Mouse (Mus musculus) monocyte, adult 2 months (primary cell): ENCODE data around the gene Bach2.

Experiments
- DNase-seq, 2 experiments: peaks; one replicate each; pipeline ENCODE4 v3.0.0; 2022; ENCODE audit warnings: low spot score in 2 of 2, low read depth in 1 of 2

Gene Bach2

DNA sequence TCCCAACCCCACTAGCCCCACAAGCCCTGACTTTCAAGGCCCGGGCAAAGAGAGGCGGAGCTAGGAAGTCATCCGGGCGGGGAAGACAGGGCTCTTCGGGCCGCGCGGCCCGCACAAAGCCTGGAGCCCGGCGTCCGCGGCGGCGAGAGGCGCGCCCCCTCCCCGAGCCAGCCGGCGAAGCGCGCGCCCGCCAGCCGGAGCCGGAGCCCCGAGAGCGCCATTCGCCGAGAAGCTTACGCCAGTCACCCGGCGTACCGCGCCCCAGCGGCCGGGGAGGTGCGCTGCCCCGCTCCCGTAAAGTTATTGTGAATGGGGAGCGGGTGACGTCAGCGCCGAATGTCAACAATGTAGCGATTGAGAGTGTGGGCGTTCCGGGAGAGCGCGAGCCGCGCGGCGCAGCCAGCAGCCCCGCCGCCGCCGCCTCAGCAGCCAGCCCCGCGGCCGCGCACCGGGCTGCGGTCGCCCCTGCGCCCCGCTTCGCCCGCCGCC is at the start of gene Bach2:
Gene Bach2, plus strand, starts transcription at position 439 of the 489 bp plus-strand sequence.
- DNase-seq = peak in 1 of 2 experiments; percentile 77

GRCm38 (mm10) chr4:32189416-32190036 is 49.1 kb upstream of the Bach2 start:
- no peak for DNase-seq

DNA sequence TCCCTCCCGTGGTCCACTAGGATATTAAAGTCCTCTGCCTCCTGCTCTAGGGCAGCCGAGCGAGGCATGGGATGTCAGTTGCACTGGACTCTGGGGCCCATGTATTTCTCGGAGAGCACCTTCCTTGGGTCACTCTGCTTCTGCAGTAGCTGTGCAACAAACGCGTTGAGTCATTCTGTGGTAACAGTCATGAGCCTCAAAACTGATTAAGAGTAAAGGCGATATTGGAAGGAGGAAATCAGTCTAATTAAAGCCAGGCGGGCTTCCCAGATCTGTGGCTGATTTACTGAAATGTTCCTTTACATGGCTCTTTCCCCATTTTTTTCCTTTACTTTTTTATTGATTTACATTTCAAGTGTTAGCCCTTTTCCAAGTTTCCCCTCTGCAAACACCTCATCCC is 48.1 kb upstream of the Bach2 start:
- no peak for DNase-seq

GRCm38 (mm10) chr4:32195945-32196921 is 42.4 kb upstream of the Bach2 start:
- no peak for DNase-seq

GRCm38 (mm10) chr4:32198031-32198430 is 40.6 kb upstream of the Bach2 start:
- DNase-seq = no peak

DNA sequence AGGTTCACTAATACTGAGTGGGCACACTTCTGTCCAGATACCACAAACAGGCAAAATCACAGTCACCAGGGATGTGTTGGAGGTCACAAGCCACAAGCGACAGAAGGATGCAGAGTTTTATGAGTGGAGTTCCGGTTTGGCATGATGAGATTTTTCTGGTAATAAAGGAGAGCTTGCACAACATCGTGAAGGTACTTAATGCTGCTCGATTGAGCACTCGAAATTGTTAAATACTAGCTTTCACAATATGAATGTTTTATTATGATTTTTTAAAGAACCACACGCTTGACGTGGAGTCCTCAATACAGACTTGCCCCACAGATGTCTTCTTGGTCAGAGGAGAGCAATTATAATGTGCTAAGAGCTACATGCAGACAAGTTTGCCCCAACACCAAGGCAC is 40.0 kb upstream of the Bach2 start:
- no peak for DNase-seq

- DNase-seq = no peak
These were observed 39.4 kb upstream of the Bach2 start for GRCm38 (mm10) chr4:32199156-32199555.

DNA sequence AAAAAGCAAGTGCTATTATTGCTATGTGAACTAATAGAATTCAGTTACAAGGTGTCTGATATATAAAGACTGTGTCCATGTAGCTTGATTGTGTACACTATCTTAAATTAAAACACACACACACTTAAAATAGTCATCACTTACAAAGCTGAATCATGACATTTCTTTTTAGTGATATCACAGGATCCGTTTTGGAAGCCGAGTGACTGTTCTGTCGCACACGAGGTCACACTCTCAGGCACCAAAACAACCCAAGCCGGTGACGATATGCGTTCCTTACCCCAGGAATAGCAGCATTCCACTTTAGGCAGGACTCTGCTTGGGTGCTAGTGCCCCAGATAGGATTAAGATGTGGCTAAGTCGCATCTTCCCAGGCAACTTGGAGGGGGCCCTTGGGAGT is 37.5 kb upstream of the Bach2 start:
- DNase-seq = no peak

DNA sequence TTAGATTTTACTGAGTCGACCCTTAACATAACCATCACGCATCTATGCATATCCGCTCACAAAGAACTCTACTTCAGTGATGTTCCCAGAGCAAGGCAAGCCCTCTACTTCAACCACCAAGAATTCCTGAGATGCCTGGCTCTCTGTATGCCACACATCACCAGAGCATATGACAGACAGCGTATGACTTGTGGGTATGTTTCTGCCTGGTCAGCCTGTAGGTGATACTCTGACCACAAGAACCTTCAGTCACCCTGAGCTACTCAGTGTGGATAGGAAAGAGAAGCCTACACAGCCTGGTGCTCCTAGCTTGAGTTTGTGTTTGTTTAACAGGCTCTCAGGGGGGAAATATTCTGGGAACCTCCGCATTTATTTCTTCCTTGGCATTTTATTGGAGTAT is 36.2 kb upstream of the Bach2 start:
- DNase-seq = no peak

DNA sequence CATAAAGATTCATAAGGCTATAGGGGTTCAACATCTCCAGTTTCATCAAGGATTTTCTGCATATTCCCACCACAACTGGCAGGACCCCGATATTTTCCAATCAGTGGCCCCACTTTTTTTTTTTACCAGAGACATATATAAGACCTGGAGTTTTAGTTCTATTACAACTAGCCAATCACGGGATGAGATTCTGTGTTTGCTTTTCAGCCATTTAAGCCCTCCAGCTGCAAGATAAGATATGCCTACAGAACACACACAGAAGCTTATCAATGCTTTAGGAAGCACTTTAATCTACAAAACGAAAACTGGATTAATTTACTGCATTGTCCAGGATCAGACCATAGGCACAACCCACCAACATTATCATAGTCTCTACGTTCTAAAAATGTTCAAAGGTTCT is 33.8 kb upstream of the Bach2 start:
- DNase-seq = no peak

GRCm38 (mm10) chr4:32205825-32206224 is 32.8 kb upstream of the Bach2 start:
- DNase-seq = no peak

DNA sequence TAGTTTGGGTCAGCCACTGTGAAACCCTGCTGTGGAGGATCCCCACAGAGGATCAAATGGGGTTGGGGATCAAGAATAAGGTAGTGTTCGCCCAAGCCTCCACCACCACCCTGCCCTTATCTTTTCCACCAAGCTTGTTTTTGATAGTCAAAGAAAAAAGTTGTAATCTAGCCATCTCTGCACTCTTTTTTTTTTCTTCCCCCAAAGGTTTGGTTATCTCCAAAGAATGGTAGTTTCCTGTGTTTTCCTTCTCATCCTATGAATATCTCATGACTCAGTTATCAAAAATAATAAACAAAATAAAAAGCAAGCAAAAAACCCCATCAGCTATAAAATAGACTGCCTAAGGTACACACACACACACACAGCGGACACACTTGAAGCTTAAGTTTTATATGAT is 28.6 kb upstream of the Bach2 start:
- no peak for DNase-seq

- DNase-seq = no peak
These were observed 28.0 kb upstream of the Bach2 start for GRCm38 (mm10) chr4:32210424-32211184.

- DNase-seq = no peak
These were observed 26.0 kb upstream of the Bach2 start for GRCm38 (mm10) chr4:32212593-32212992.

GRCm38 (mm10) chr4:32216466-32216865 is 22.1 kb upstream of the Bach2 start:
- no peak for DNase-seq

GRCm38 (mm10) chr4:32217016-32217415 is 21.6 kb upstream of the Bach2 start:
- no peak for DNase-seq

DNA sequence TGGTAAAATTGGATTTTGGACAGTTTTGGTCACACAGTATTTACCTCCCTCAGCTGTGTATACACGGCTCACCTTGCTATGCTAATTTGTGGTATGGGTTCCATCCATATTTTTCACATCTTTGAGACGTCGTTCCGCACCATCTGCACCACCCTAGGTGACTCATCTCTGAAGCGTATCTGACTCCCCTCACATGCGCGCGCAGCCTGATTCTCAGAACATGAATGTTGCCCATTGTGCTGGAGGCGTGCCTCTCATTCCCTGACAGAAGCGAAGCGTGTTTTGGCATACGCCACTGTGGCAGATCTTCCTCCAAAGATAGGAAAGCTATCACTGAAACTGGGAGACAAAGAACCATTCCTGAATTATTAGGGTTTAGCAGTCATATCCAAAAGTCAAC is 21.0 kb upstream of the Bach2 start:
- DNase-seq = no peak

GRCm38 (mm10) chr4:32218371-32218770 is 20.2 kb upstream of the Bach2 start:
- no peak for DNase-seq

DNA sequence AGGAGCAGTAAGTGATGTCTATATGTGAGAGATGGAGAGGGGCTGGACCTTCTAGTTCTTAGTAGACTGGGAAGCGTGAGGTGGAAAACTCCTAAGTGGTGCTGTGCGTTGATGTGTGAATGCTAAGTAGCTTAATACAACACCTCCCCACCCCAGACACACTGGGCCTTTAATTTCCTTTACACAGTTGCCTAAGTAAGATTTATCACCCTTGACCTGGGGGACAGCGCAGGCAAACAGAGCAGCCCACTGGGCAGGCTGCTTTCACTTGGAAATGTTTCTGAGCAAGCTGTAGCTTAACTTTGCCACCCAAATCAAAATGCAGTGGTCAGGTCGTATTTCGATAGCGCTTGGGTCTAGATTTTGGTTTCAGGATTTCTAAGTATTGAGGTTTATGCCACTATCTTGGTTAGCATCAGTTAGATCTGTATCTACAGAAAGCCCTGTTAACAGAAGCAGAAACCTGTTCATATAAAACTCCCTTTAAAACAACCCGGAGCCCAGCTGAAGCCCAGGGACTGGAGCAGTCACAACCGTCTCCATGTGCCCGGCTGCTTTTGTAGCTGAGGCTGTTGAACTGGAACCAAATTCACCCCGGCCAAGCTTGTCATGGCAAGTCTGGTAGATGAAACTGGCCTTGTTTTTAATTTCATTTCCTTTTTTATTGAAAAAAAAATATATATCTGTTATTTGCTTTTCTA is 19.0 kb upstream of the Bach2 start:
- no peak for DNase-seq

DNA sequence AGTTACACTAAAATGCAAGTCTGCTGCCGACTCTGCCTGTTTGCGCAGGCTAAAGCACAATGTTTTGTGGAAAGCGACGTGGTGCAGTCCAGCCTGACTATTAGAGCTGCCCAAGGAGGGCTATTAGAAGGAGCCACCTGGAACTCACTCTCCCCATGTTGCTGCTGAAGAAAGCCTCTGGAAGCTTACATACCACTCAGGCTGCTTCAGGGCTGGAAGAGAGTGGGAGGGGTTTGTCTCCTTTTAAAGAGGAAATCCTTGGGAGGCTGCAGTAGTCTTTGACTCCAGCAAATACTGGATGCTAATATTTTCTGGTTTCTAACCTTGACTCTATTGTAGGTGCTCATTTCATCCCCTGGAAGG is 18.5 kb upstream of the Bach2 start:
- DNase-seq = no peak

DNA sequence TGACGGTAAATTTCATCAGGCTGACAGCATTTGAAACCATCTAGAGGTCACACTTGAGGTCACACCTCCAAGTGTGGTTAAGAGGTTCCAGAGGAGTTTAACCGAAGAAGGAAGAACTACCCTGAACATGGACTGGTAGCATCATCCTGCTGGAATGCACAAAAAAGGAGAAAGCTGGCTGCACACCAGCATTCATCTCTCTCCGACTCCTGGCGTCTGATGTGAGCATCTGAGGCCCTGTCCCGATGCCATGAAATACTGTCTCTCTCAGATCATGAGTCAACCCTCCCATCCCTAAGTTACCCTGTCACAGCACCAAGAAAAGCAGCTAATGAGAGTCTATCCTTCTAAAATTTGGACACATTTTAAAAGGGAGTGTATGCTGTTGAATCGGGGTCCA is 17.6 kb upstream of the Bach2 start:
- DNase-seq = no peak
